Mouse (Mus musculus) intestine, embryonic 15.5 days (tissue): ENCODE measurements around the gene Usp17ld. TPM values are rescaled to one million over a fixed set of nuclear protein-coding genes. Genes with fewer than 3 reads are reported as not detected.
"Not testable (repeated sequence)": the region's sequence is repeated elsewhere in the genome, so short reads cannot be mapped to it uniquely, and the experiment has no call there.

Source experiments
- ATAC-seq: fragments of 200-750 bp; cut with Nextera tagmentation; 2 replicates; pipeline ENCODE4 v1.8.0; 2017; ENCODE audit warnings: moderate TSS enrichment, moderate library complexity
- H3K27ac ChIP-seq: fragments of 300-500 bp; sonication (generic); 2 replicates; pipeline ENCODE4 v1.5.1; 2015; ENCODE audit warnings: mild to moderate bottlenecking, inconsistent platforms
- H3K27me3 ChIP-seq: fragments of 300-500 bp; sonication (generic); replicated peaks from 2 replicates; pipeline ENCODE4 v1.6.1; 2015; ENCODE audit warnings: inconsistent platforms
- H3K36me3 ChIP-seq: fragments of 300-500 bp; sonication (generic); 2 replicates; pipeline ENCODE4 v1.6.1; 2015; ENCODE audit warnings: inconsistent platforms
- H3K4me1 ChIP-seq: fragments of 300-500 bp; sonication (generic); replicated peaks from 2 replicates; pipeline ENCODE4 v1.6.1; 2015; ENCODE audit warnings: inconsistent platforms
- H3K4me2 ChIP-seq: fragments of 300-500 bp; sonication (generic); replicated peaks from 2 replicates; pipeline ENCODE4 v1.6.1; 2015; ENCODE audit warnings: mild to moderate bottlenecking, inconsistent platforms
- H3K4me3 ChIP-seq: fragments of 300-500 bp; sonication (generic); replicated peaks from 2 replicates; pipeline ENCODE4 v1.5.1; 2015; ENCODE audit warnings: inconsistent platforms
- H3K9ac ChIP-seq: fragments of 300-500 bp; sonication (generic); 2 replicates; pipeline ENCODE4 v1.6.1; 2015; ENCODE audit warnings: inconsistent platforms
- H3K9me3 ChIP-seq: fragments of 300-500 bp; sonication (generic); 2 replicates; pipeline ENCODE4 v1.6.1; 2016; ENCODE audit warnings: inconsistent platforms
- WGBS: fragments of 180-500 bp; shearing (Covaris S2); methylation state at CpG from one replicate; pipeline ENCODE4 v1.1.7; 2015; 5-methylcytosine and 5-hydroxymethylcytosine counted together
- polyA plus RNA-seq: library from polyadenylated mRNA; unstranded; fragments of >200 nt; fragmentation: Nextera tagmentation; extraction: Ambion mirVana; gene quantifications from 2 replicates; pipeline ENCODE4 v1.2.1, GENCODE M21; 2015

Gene Usp17ld
- polyA plus RNA-seq, result not detected in 2 replicates

GRCm38 (mm10) chr7:103252405-103252804 lies at the start of gene Usp17ld:
Gene Usp17ld (minus strand): TSS chr7:103252505.
- H3K4me2 ChIP-seq, ATAC-seq, H3K36me3 ChIP-seq, H3K9ac ChIP-seq, H3K4me3 ChIP-seq, H3K9me3 ChIP-seq, H3K27ac ChIP-seq, H3K27me3 ChIP-seq, H3K4me1 ChIP-seq: not testable (repeated sequence)

DNA sequence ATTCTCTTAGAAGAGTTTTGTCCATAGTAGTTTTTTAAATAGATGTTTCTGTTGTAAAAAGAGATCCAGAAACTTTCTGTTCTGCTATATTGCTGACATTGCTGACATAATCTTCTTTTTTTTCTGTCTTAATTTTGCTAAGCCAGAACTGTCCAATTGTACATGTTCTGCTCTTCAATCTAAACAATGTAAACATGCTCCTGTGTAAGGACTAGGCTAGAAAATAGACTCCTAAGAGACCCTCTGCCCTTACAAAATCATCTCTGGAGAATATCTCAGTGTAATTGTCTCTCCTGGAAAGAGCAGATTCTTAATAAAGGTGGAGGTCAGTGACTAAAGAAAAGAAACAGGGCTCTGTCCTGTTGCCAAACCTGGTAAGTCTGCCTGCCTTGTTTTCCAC lies 35.6 kb downstream of the Usp17ld start, which contains the start of gene Olfr594:
TSS of gene Olfr594 (plus strand) at position 301 of the 400 bp plus-strand sequence.
- H3K9me3 ChIP-seq, result no peaks in the 10 kb centered on the region
- no peaks in the 10 kb centered on the region for H3K36me3 ChIP-seq
- ATAC-seq, result no peak
- no peak within 1 kb of the TSS for H3K27ac ChIP-seq
- no peaks in the 10 kb centered on the region for H3K27me3 ChIP-seq
- no peak within 1 kb of the TSS for H3K9ac ChIP-seq
- H3K4me3 ChIP-seq, result no peak within 1 kb of the TSS
- H3K4me1 ChIP-seq, result no peaks in the 10 kb centered on the region
- no peak within 1 kb of the TSS for H3K4me2 ChIP-seq

DNA sequence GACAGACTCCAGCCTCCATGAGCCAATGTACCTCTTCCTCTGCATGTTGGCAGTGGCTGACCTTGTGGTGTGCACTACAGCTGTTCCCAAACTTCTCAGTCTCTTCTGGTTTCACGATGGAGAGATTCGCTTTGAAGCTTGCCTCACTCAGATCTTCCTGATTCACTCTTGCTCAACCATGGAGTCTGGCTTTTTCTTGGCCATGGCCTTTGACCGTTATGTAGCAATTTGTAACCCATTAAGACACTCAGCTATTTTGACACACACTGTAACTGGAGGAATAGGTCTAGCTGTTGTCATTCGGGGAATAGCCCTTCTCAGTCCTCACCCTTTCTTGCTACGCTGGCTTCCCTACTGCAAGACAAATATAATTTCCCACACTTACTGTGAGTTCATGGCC lies 40.3 kb downstream of the Usp17ld start:
- not testable (repeated sequence) for ATAC-seq, H3K27ac ChIP-seq, H3K36me3 ChIP-seq, H3K27me3 ChIP-seq, H3K4me2 ChIP-seq, H3K4me1 ChIP-seq, H3K9me3 ChIP-seq, H3K9ac ChIP-seq, H3K4me3 ChIP-seq
- WGBS, result 86% methylated on average over 5 of the region's 5 CpGs

- H3K9me3 ChIP-seq, result no peaks in the 10 kb centered on the region
- no peaks in the 10 kb centered on the region for H3K36me3 ChIP-seq
- WGBS, result 76% methylated on average over 1 of the region's 1 CpGs
- H3K27ac ChIP-seq, result no peak within 1 kb of the TSS
- no peak within 1 kb of the TSS for H3K9ac ChIP-seq
- ATAC-seq, result no peak
- H3K4me3 ChIP-seq, result no peak within 1 kb of the TSS
- H3K4me1 ChIP-seq, result no peaks in the 10 kb centered on the region
- no peak within 1 kb of the TSS for H3K4me2 ChIP-seq
- no peaks in the 10 kb centered on the region for H3K27me3 ChIP-seq
These were observed 40.7 kb downstream of the Usp17ld start, which contains the start of gene Olfr593 for GRCm38 (mm10) chr7:103211562-103211961. Gene Olfr593 (plus strand): TSS chr7:103211862.

Other genes with a start within 250 kb of the Usp17ld start
- not detected in 2 replicates for gene Olfr582, start 214.5 kb downstream of the Usp17ld start, polyA plus RNA-seq
- not detected in 2 replicates for gene Olfr583, start 201.2 kb downstream of the Usp17ld start, polyA plus RNA-seq
- not detected in 2 replicates for gene Olfr584, start 170.6 kb downstream of the Usp17ld start, polyA plus RNA-seq
- not detected in 2 replicates for gene Olfr585, start 154.8 kb downstream of the Usp17ld start, polyA plus RNA-seq
- not detected in 2 replicates for gene Olfr586, start 126.9 kb downstream of the Usp17ld start, polyA plus RNA-seq
- not detected in 2 replicates for gene Olfr588-ps1, start 111.6 kb downstream of the Usp17ld start, polyA plus RNA-seq
- not detected in 2 replicates for gene Olfr589, start 96.1 kb downstream of the Usp17ld start, polyA plus RNA-seq
- not detected in 2 replicates for gene Olfr591, start 74.2 kb downstream of the Usp17ld start, polyA plus RNA-seq
- gene Olfr592, start 67.7 kb downstream of the Usp17ld start, polyA plus RNA-seq, result not detected in 2 replicates
- not detected in 2 replicates for gene Olfr593, start 40.6 kb downstream of the Usp17ld start, polyA plus RNA-seq
- gene Olfr594, start 35.5 kb downstream of the Usp17ld start, polyA plus RNA-seq, result not detected in 2 replicates
- not detected in 2 replicates for gene Olfr596, start 53.1 kb upstream of the Usp17ld start, polyA plus RNA-seq
- not detected in 2 replicates for gene Olfr597, start 63.8 kb upstream of the Usp17ld start, polyA plus RNA-seq
- gene Olfr598, start 71.1 kb upstream of the Usp17ld start, polyA plus RNA-seq, result not detected in 2 replicates
- not detected in 2 replicates for gene Olfr599, start 83.4 kb upstream of the Usp17ld start, polyA plus RNA-seq
- not detected in 2 replicates for gene Olfr600, start 97.2 kb upstream of the Usp17ld start, polyA plus RNA-seq
- gene Olfr601, start 110.2 kb upstream of the Usp17ld start, polyA plus RNA-seq, result not detected in 2 replicates
- gene Olfr603, start 133.7 kb upstream of the Usp17ld start, polyA plus RNA-seq, result not detected in 2 replicates
- gene Usp17lc, start 162.6 kb upstream of the Usp17ld start, polyA plus RNA-seq, result not detected in 2 replicates
- gene Olfr605, start 192.9 kb upstream of the Usp17ld start, polyA plus RNA-seq, result not detected in 2 replicates
- not detected in 2 replicates for gene Olfr606, start 196.5 kb upstream of the Usp17ld start, polyA plus RNA-seq
- not detected in 2 replicates for gene Olfr607, start 211.6 kb upstream of the Usp17ld start, polyA plus RNA-seq
- not detected in 2 replicates for gene Olfr608, start 217.4 kb upstream of the Usp17ld start, polyA plus RNA-seq
- gene Olfr609, start 245.6 kb upstream of the Usp17ld start, polyA plus RNA-seq, result not detected in 2 replicates